ENCODE assay signal across 10 mouse cellular contexts in genomic region chr8:80810916-80811315, GRCm38 (mm10).
A peak's percentile ranks its signal among the peaks of the same experiment; 100 is the strongest.
DNase-seq lines count a peak whose midpoint lies in the region; ATAC-seq and TF ChIP-seq lines count a peak whose summit lies in the region.
"Had no signal": no experiment of that assay in that cellular context is flagged by ENCODE, and none has a peak within 500 bp of the region (broad histone marks: within the 10 kb centered on the region; RNA-seq: fewer than 3 reads in every experiment).

No protein-coding gene starts in this region.

- no peaks in the 10 kb centered on the region for H3K27me3 ChIP-seq in kidney, embryonic 16.5 days (ENCODE audit: insufficient read depth, low read length)
- no peaks in the 10 kb centered on the region for H3K27me3 ChIP-seq in embryonic facial prominence, embryonic 15.5 days
- no peaks in the 10 kb centered on the region for H3K27me3 ChIP-seq in liver, embryonic 15.5 days
- H3K27me3 ChIP-seq in midbrain, embryonic 16.5 days (ENCODE audit: control insufficient read depth, insufficient read depth, low read depth, low read length), result no peaks in the 10 kb centered on the region
- no peaks in the 10 kb centered on the region for H3K27me3 ChIP-seq in hindbrain, embryonic 14.5 days (ENCODE audit: control insufficient read depth, insufficient read depth, low read length)
- H3K27me3 ChIP-seq: midbrain, embryonic 13.5 days had no signal

- H3K27ac ChIP-seq in kidney, embryonic 16.5 days (ENCODE audit: low read length), result peak overlapping the region; percentile 70
- peak overlapping the region; percentile 87 for H3K27ac ChIP-seq in cortical plate, adult 2 months (ENCODE audit: insufficient read depth, low read length)
- H3K27ac ChIP-seq in embryonic facial prominence, embryonic 15.5 days (replicated peaks), result peak overlapping the region; percentile 55; the same call in 1 of the 2 replicates
- 0 out of 2 replicates have a peak overlapping the region, but pooled peaks have one; percentile 38 for H3K27ac ChIP-seq in liver, embryonic 15.5 days (replicated peaks)
- no peak overlapping the region for H3K27ac ChIP-seq in midbrain, embryonic 16.5 days (ENCODE audit: low read length)
- no peak overlapping the region for H3K27ac ChIP-seq in hindbrain, embryonic 14.5 days
- H3K27ac ChIP-seq: midbrain, embryonic 13.5 days had no signal

- H3K4me3 ChIP-seq in kidney, embryonic 16.5 days (ENCODE audit: low read length), result no peak overlapping the region
- H3K4me3 ChIP-seq in cortical plate, adult 2 months (ENCODE audit: insufficient read depth, low read length), result no peak overlapping the region
- H3K4me3 ChIP-seq in embryonic facial prominence, embryonic 15.5 days (replicated peaks), result no peak overlapping the region
- H3K4me3 ChIP-seq in liver, embryonic 15.5 days (replicated peaks), result no peak overlapping the region
- H3K4me3 ChIP-seq in midbrain, embryonic 16.5 days (ENCODE audit: low read depth, low read length), result no peak overlapping the region
- H3K4me3 ChIP-seq in hindbrain, embryonic 14.5 days (replicated peaks; ENCODE audit: low read length), result no peak overlapping the region
- H3K4me3 ChIP-seq: erythroblast, embryonic 14.5 days; midbrain, embryonic 13.5 days had no signal

- TF ChIP-seq CTCF in cortical plate, adult 2 months (IDR thresholded peaks at IDR 0.05; ENCODE audit: extremely low read depth, insufficient read depth, low read length), result no peak

- 31% methylated on average over 4 of the region's 4 CpGs for WGBS in kidney, embryonic 16.5 days
- WGBS in embryonic facial prominence, embryonic 15.5 days, result 53% methylated on average over 4 of the region's 4 CpGs
- 60% methylated on average over 4 of the region's 4 CpGs for WGBS in liver, embryonic 15.5 days (ENCODE audit: insufficient replicate concordance)
- 81% methylated on average over 4 of the region's 4 CpGs for WGBS in midbrain, embryonic 16.5 days
- 87% methylated on average over 4 of the region's 4 CpGs for WGBS in hindbrain, embryonic 14.5 days

- ATAC-seq in kidney, embryonic 16.5 days (ENCODE audit: low FRiP score, low TSS enrichment), result 0 out of 2 replicates have a peak, but pooled peaks have one; percentile 3
- ATAC-seq in embryonic facial prominence, embryonic 15.5 days (ENCODE audit: insufficient number of reproducible peaks, low FRiP score, low TSS enrichment, low read depth), result no peak
- ATAC-seq in liver, embryonic 15.5 days (ENCODE audit: insufficient read depth), result no peak
- ATAC-seq in midbrain, embryonic 16.5 days, result no peak
- no peak for ATAC-seq in hindbrain, embryonic 14.5 days (ENCODE audit: low FRiP score)
- ATAC-seq: midbrain, embryonic 13.5 days had no signal

- peaks cover 31% of the 10 kb centered on the region for H3K4me1 ChIP-seq in kidney, embryonic 16.5 days (ENCODE audit: insufficient read depth, low read length)
- H3K4me1 ChIP-seq in cortical plate, adult 2 months (ENCODE audit: control insufficient read depth, insufficient read depth, low read length), result peaks cover 7% of the 10 kb centered on the region; the same call in 1 of the 2 replicates
- peaks cover 48% of the 10 kb centered on the region for H3K4me1 ChIP-seq in embryonic facial prominence, embryonic 15.5 days
- peaks cover 19% of the 10 kb centered on the region for H3K4me1 ChIP-seq in liver, embryonic 15.5 days (replicated peaks)
- H3K4me1 ChIP-seq in midbrain, embryonic 16.5 days (ENCODE audit: control insufficient read depth, insufficient read depth, low read length), result peaks cover 16% of the 10 kb centered on the region
- H3K4me1 ChIP-seq in hindbrain, embryonic 14.5 days (replicated peaks; ENCODE audit: control insufficient read depth, insufficient read depth, low read length), result peaks cover 8% of the 10 kb centered on the region

- H3K9ac ChIP-seq in kidney, embryonic 16.5 days (replicated peaks; ENCODE audit: low read length), result no peak overlapping the region
- no peak overlapping the region for H3K9ac ChIP-seq in embryonic facial prominence, embryonic 15.5 days
- H3K9ac ChIP-seq in liver, embryonic 15.5 days, result no peak overlapping the region
- H3K9ac ChIP-seq in midbrain, embryonic 16.5 days (ENCODE audit: low read depth, low read length), result no peak overlapping the region
- no peak overlapping the region for H3K9ac ChIP-seq in hindbrain, embryonic 14.5 days
- H3K9ac ChIP-seq: midbrain, embryonic 13.5 days had no signal

- TF ChIP-seq POLR2A in cortical plate, adult 2 months (IDR thresholded peaks at IDR 0.05; ENCODE audit: extremely low read depth, insufficient read depth, low read length), result no peak

- H3K36me3 ChIP-seq in kidney, embryonic 16.5 days (ENCODE audit: insufficient read depth, low read length), result no peaks in the 10 kb centered on the region
- no peaks in the 10 kb centered on the region for H3K36me3 ChIP-seq in embryonic facial prominence, embryonic 15.5 days
- H3K36me3 ChIP-seq in liver, embryonic 15.5 days (replicated peaks), result 0 out of 2 replicates have a peak, but pooled peaks cover 4% of the 10 kb centered on the region
- H3K36me3 ChIP-seq in midbrain, embryonic 16.5 days (ENCODE audit: control insufficient read depth, insufficient read depth, low read length), result no peaks in the 10 kb centered on the region
- no peaks in the 10 kb centered on the region for H3K36me3 ChIP-seq in hindbrain, embryonic 14.5 days (replicated peaks; ENCODE audit: control insufficient read depth, insufficient read depth)
- H3K36me3 ChIP-seq: midbrain, embryonic 13.5 days had no signal

- H3K4me2 ChIP-seq in kidney, embryonic 16.5 days (replicated peaks; ENCODE audit: low read depth, low read length), result no peak overlapping the region
- H3K4me2 ChIP-seq in embryonic facial prominence, embryonic 15.5 days (replicated peaks), result no peak overlapping the region
- no peak overlapping the region for H3K4me2 ChIP-seq in liver, embryonic 15.5 days
- no peak overlapping the region for H3K4me2 ChIP-seq in midbrain, embryonic 16.5 days (ENCODE audit: low read length)
- H3K4me2 ChIP-seq in hindbrain, embryonic 14.5 days (replicated peaks), result no peak overlapping the region
- H3K4me2 ChIP-seq: midbrain, embryonic 13.5 days had no signal

- DNase-seq in kidney, postnatal 10 days, result no peak
- DNase-seq in hindbrain, embryonic 14.5 days (ENCODE audit: low spot score), result no peak
- DNase-seq: thymus, postnatal 4 days had no signal

- no peaks in the 10 kb centered on the region for H3K9me3 ChIP-seq in kidney, embryonic 16.5 days (ENCODE audit: low read length)
- H3K9me3 ChIP-seq in embryonic facial prominence, embryonic 15.5 days (replicated peaks), result no peaks in the 10 kb centered on the region
- H3K9me3 ChIP-seq in liver, embryonic 15.5 days (replicated peaks), result no peaks in the 10 kb centered on the region
- H3K9me3 ChIP-seq in midbrain, embryonic 16.5 days (replicated peaks; ENCODE audit: control insufficient read depth, low read length, poor library complexity, severe bottlenecking), result no peaks in the 10 kb centered on the region
- H3K9me3 ChIP-seq in hindbrain, embryonic 14.5 days (ENCODE audit: control insufficient read depth, low read length), result no peaks in the 10 kb centered on the region
- H3K9me3 ChIP-seq: midbrain, embryonic 13.5 days had no signal

Comparison
In these comparisons a context has a peak if more than half of its experiments do, and no peak if none do; other contexts are left out.
1. H3K27ac ChIP-seq: peak in kidney, embryonic 16.5 days (single experiment), cortical plate, adult 2 months (single experiment), embryonic facial prominence, embryonic 15.5 days (single experiment) and liver, embryonic 15.5 days (single experiment); none in midbrain, embryonic 16.5 days (single experiment) and hindbrain, embryonic 14.5 days (single experiment).